Mouse (Mus musculus) liver, embryonic 16.5 days (tissue): ENCODE results near the gene Rad9a. TPM values are rescaled to one million over a fixed set of nuclear protein-coding genes. Genes with fewer than 3 reads are reported as not detected.

Experiments used
- ATAC-seq: fragments of 200-750 bp; cut with Nextera tagmentation; 2 replicates; pipeline ENCODE4 v1.8.0; 2017; ENCODE audit warnings: low read depth, mild to moderate bottlenecking, moderate number of reproducible peaks, moderate library complexity
- H3K27ac ChIP-seq: fragments of 300-500 bp; sonication (generic); 2 replicates; pipeline ENCODE4 v1.5.1; 2014; ENCODE audit warnings: mild to moderate bottlenecking, low read length
- H3K27me3 ChIP-seq: fragments of 300-500 bp; sonication (generic); 2 replicates; pipeline ENCODE4 v1.6.1; 2014; ENCODE audit warnings: low read depth, low read length, mixed read lengths; ENCODE audit not compliant: control insufficient read depth, insufficient read depth
- H3K36me3 ChIP-seq: fragments of 300-500 bp; sonication (generic); 2 replicates; pipeline ENCODE4 v1.6.1; 2014; ENCODE audit warnings: mild to moderate bottlenecking; ENCODE audit not compliant: control insufficient read depth, insufficient read depth
- H3K4me1 ChIP-seq: fragments of 300-500 bp; sonication (generic); 2 replicates; pipeline ENCODE4 v1.6.1; 2014; ENCODE audit warnings: low read depth, low read length, mixed read lengths; ENCODE audit not compliant: control insufficient read depth
- H3K4me2 ChIP-seq: fragments of 300-500 bp; sonication (generic); 2 replicates; pipeline ENCODE4 v1.6.1; 2014; ENCODE audit warnings: low read depth, low read length, mixed read lengths
- H3K4me3 ChIP-seq: fragments of 300-500 bp; sonication (generic); 2 replicates; pipeline ENCODE4 v1.5.1; 2014; ENCODE audit warnings: low read depth, mild to moderate bottlenecking, low read length
- H3K9ac ChIP-seq: fragments of 300-500 bp; sonication (generic); 2 replicates; pipeline ENCODE4 v1.6.1; 2014; ENCODE audit warnings: low read depth, low read length
- H3K9me3 ChIP-seq: fragments of 300-500 bp; sonication (generic); replicated peaks from 2 replicates; pipeline ENCODE4 v1.6.1; 2016; ENCODE audit warnings: low read length; ENCODE audit not compliant: control insufficient read depth
- WGBS: fragments of 180-500 bp; shearing (Covaris S2); extraction: QIAGEN DNeasy Blood & Tissue Kit; methylation state at CpG from one replicate; pipeline ENCODE4 v1.1.7; 2014; ENCODE audit not compliant: insufficient replicate concordance; 5-methylcytosine and 5-hydroxymethylcytosine counted together
- microRNA-seq: library from miRNA; unstranded; fragments of <30 nt; microRNA quantifications from one replicate; pipeline ENCODE4, GENCODE M21; 2016
- polyA plus RNA-seq: library from polyadenylated mRNA; unstranded; fragments of >200 nt; fragmentation: Nextera tagmentation; extraction: Ambion mirVana; gene quantifications from 2 replicates; pipeline ENCODE4 v1.2.1, GENCODE M21; 2015

Rad9a gene
- polyA plus RNA-seq, 1 experiment from 2014 or later: 14.2 TPM

- Histone ChIP-seq H3K4me3 (peak overlapping the region; percentile 88), H3K4me2 (peak overlapping the region; percentile 75), H3K36me3 (no peaks in the 10 kb centered on the region), H3K27me3 (no peaks in the 10 kb centered on the region), H3K9me3 (no peaks in the 10 kb centered on the region; the same call in 1 of the 2 replicates), H3K9ac (peak overlapping the region; percentile 92), H3K4me1 (peaks cover 21% of the 10 kb centered on the region), H3K27ac (peak overlapping the region; percentile 82)
- under 1% methylated on average over 8 of the region's 8 CpGs for WGBS
- ATAC-seq: peak; percentile 14
These were observed 52.6 kb downstream of the Rad9a start for GRCm38 (mm10) chr19:4148819-4149218.

GRCm38 (mm10) chr19:4148491-4148806, 53.0 kb downstream of the Rad9a start, which contains the start of gene Coro1b:
Coro1b (plus strand) TSS chr19:4148619.
- H3K9me3 ChIP-seq: no peaks in the 10 kb centered on the region; the same call in 1 of the 2 replicates
- ATAC-seq: peak; percentile 92
- WGBS: under 1% methylated on average over 32 of the region's 33 CpGs
- no peaks in the 10 kb centered on the region for H3K27me3 ChIP-seq
- peak within 1 kb of the TSS; percentile 75 for H3K4me2 ChIP-seq
- peak within 1 kb of the TSS; percentile 82 for H3K27ac ChIP-seq
- no peaks in the 10 kb centered on the region for H3K36me3 ChIP-seq
- peaks cover 21% of the 10 kb centered on the region for H3K4me1 ChIP-seq
- peak within 1 kb of the TSS; percentile 92 for H3K9ac ChIP-seq
- peak within 1 kb of the TSS; percentile 88 for H3K4me3 ChIP-seq

DNA sequence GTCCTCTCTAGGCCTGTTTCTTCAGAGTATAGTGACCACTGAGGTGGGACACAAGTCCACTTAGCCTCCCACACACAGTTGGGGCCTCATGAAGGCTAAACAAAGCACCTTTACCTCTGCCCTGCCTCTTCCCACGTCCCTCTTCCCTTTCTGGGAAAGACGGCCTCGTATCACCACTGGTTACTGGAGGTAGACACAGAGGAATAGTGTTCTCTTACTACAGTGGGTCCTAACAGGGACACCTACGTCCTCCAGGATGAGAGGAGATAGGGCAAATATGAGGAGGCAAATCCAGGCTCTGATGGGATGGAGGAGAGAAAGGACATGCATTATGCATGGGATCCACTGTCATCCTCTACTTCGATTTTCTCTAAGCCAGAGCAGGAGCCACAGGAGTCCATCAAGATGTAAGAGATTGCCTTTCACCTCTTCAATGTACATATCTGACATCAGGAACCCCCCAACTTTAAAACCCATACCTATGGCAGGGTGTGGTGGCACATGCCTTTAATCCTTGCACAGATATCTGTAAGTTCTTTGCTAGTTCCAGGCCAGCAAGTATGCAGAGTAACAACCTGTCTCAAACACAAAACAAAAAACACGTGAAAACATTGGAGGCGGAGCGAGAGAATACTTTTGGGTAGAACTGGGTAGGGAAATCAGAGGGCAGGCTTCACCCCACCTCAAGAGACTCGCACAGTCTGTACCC, 53.5 kb downstream of the Rad9a start:
- peaks cover 21% of the 10 kb centered on the region for H3K4me1 ChIP-seq
- no peaks in the 10 kb centered on the region for H3K27me3 ChIP-seq
- 36% methylated on average over 9 of the region's 9 CpGs for WGBS
- H3K9ac ChIP-seq: peak overlapping the region; percentile 92
- H3K4me2 ChIP-seq: peak overlapping the region; percentile 75
- no peaks in the 10 kb centered on the region for H3K36me3 ChIP-seq
- no peaks in the 10 kb centered on the region; the same call in 1 of the 2 replicates for H3K9me3 ChIP-seq
- peak overlapping the region; percentile 88 for H3K4me3 ChIP-seq
- no peak for ATAC-seq
- peak overlapping the region; percentile 35; the same call in 1 of the 2 replicates for H3K27ac ChIP-seq

GRCm38 (mm10) chr19:4147022-4147405, 54.4 kb downstream of the Rad9a start:
- no peaks in the 10 kb centered on the region for H3K27me3 ChIP-seq
- no peak overlapping the region for H3K4me2 ChIP-seq
- no peak overlapping the region for H3K4me3 ChIP-seq
- H3K9me3 ChIP-seq: no peaks in the 10 kb centered on the region; the same call in 1 of the 2 replicates
- peaks cover 21% of the 10 kb centered on the region for H3K4me1 ChIP-seq
- WGBS: 49% methylated on average over 3 of the region's 3 CpGs
- H3K36me3 ChIP-seq: no peaks in the 10 kb centered on the region
- H3K9ac ChIP-seq: no peak overlapping the region
- ATAC-seq: no peak
- no peak overlapping the region for H3K27ac ChIP-seq

- Histone ChIP-seq H3K36me3 (no peaks in the 10 kb centered on the region), H3K9ac (no peak overlapping the region), H3K9me3 (no peaks in the 10 kb centered on the region; the same call in 1 of the 2 replicates), H3K4me2 (no peak overlapping the region), H3K27ac (no peak overlapping the region; the same call in 1 of the 2 replicates), H3K4me3 (no peak overlapping the region), H3K27me3 (no peaks in the 10 kb centered on the region), H3K4me1 (peaks cover 21% of the 10 kb centered on the region)
- WGBS: 63% methylated on average over 12 of the region's 12 CpGs
- no peak for ATAC-seq
These were observed 55.0 kb downstream of the Rad9a start for GRCm38 (mm10) chr19:4146366-4147021.

GRCm38 (mm10) chr19:4145936-4146335, 55.5 kb downstream of the Rad9a start:
- no peak overlapping the region for H3K27ac ChIP-seq
- no peaks in the 10 kb centered on the region for H3K36me3 ChIP-seq
- H3K9me3 ChIP-seq: no peaks in the 10 kb centered on the region; the same call in 1 of the 2 replicates
- ATAC-seq: no peak
- H3K4me1 ChIP-seq: peaks cover 21% of the 10 kb centered on the region
- no peak overlapping the region for H3K4me2 ChIP-seq
- 83% methylated on average over 5 of the region's 5 CpGs for WGBS
- no peak overlapping the region for H3K4me3 ChIP-seq
- no peak overlapping the region for H3K9ac ChIP-seq
- H3K27me3 ChIP-seq: no peaks in the 10 kb centered on the region

Small RNAs within 50 kb of the gene (microRNA-seq; reads per million reads assigned to microRNA genes)
- gene Gm26115: not detected

Other genes with a start within 250 kb of the Rad9a start
- gene Aldh3b3, start 243.0 kb downstream of the Rad9a start, polyA plus RNA-seq: 0.07 and 0.12 TPM in 2 replicates
- gene Aldh3b2, start 229.3 kb downstream of the Rad9a start, polyA plus RNA-seq: 0.24 and 0.30 TPM in 2 replicates
- 10.5 and 12.4 TPM in 2 replicates for gene Acy3, start 215.1 kb downstream of the Rad9a start, polyA plus RNA-seq
- 0.09 TPM in 1 of 2 replicates, not detected in the other for gene Tbx10, start 208.9 kb downstream of the Rad9a start, polyA plus RNA-seq
- 12.2 and 12.6 TPM in 2 replicates for gene Nudt8, start 201.1 kb downstream of the Rad9a start, polyA plus RNA-seq
- gene Gm49405, start 201.0 kb downstream of the Rad9a start, polyA plus RNA-seq: 0.41 and 0.48 TPM in 2 replicates
- gene Doc2g, start 198.3 kb downstream of the Rad9a start, polyA plus RNA-seq: 0.42 and 0.75 TPM in 2 replicates
- gene Ndufv1, start 188.9 kb downstream of the Rad9a start, polyA plus RNA-seq: 144 and 145 TPM in 2 replicates
- gene Gstp1, start 163.7 kb downstream of the Rad9a start, polyA plus RNA-seq: 796 and 823 TPM in 2 replicates
- gene Gstp2, start 155.6 kb downstream of the Rad9a start, polyA plus RNA-seq: 6.1 and 17.4 TPM in 2 replicates
- gene Gstp3, start 142.1 kb downstream of the Rad9a start, polyA plus RNA-seq: 95.4 and 105 TPM in 2 replicates
- gene Cabp2, start 120.1 kb downstream of the Rad9a start, polyA plus RNA-seq: 0.25 and 0.32 TPM in 2 replicates
- gene Cdk2ap2, start 104.5 kb downstream of the Rad9a start, polyA plus RNA-seq: 112 and 117 TPM in 2 replicates
- gene Pitpnm1, start 101.7 kb downstream of the Rad9a start, polyA plus RNA-seq: 6.6 and 7.3 TPM in 2 replicates
- gene Aip, start 75.8 kb downstream of the Rad9a start, polyA plus RNA-seq: 32.4 and 32.6 TPM in 2 replicates
- 0.02 TPM in 1 of 2 replicates, not detected in the other for gene Gpr152, start 61.9 kb downstream of the Rad9a start, polyA plus RNA-seq
- 0.18 and 0.20 TPM in 2 replicates for gene Cabp4, start 57.6 kb downstream of the Rad9a start, polyA plus RNA-seq
- 72.4 and 74.8 TPM in 2 replicates for gene Coro1b, start 53.0 kb downstream of the Rad9a start, polyA plus RNA-seq
- 17.6 and 17.9 TPM in 2 replicates for gene Ptprcap, start 48.1 kb downstream of the Rad9a start, polyA plus RNA-seq
- gene Rps6kb2, start 38.3 kb downstream of the Rad9a start, polyA plus RNA-seq: 29.4 and 31.9 TPM in 2 replicates
- 0.49 and 0.67 TPM in 2 replicates for gene Carns1, start 26.2 kb downstream of the Rad9a start, polyA plus RNA-seq
- 5.5 and 8.1 TPM in 2 replicates for gene Tbc1d10c, start 10.4 kb downstream of the Rad9a start, polyA plus RNA-seq
- gene Ppp1ca, start 9.6 kb downstream of the Rad9a start, polyA plus RNA-seq: 380 and 393 TPM in 2 replicates
- gene Clcf1, start 12.6 kb upstream of the Rad9a start, polyA plus RNA-seq: 0.39 and 0.61 TPM in 2 replicates
- not detected in 2 replicates for gene AC109138.7, start 12.7 kb upstream of the Rad9a start, polyA plus RNA-seq
- gene Pold4, start 30.2 kb upstream of the Rad9a start, polyA plus RNA-seq: 12.2 and 14.8 TPM in 2 replicates
- gene Ssh3, start 67.5 kb upstream of the Rad9a start, polyA plus RNA-seq: 2.1 TPM in 2 replicates
- gene Ankrd13d, start 81.5 kb upstream of the Rad9a start, polyA plus RNA-seq: 1.1 and 1.2 TPM in 2 replicates
- 7.8 and 9.5 TPM in 2 replicates for gene Grk2, start 104.6 kb upstream of the Rad9a start, polyA plus RNA-seq
- 11.0 and 13.7 TPM in 2 replicates for gene Kdm2a, start 196.6 kb upstream of the Rad9a start, polyA plus RNA-seq
- gene Rhod, start 237.8 kb upstream of the Rad9a start, polyA plus RNA-seq: 8.0 and 11.8 TPM in 2 replicates